Mouse (Mus musculus): ENCODE measurements at regions not wholly inside any gene's neighbourhood (a gene's known extent, or its start where the extent isn't known, plus 50 kb on each side); places are given as distances from the start of the nearest gene placed in this dataset.

- no peak for TF ChIP-seq CTCF (IDR thresholded peaks at IDR 0.05; ENCODE audit: extremely low read depth, insufficient read depth, low read length)
- TF ChIP-seq POLR2A (IDR thresholded peaks at IDR 0.05; ENCODE audit: extremely low read depth, insufficient read depth, low read length): no peak
Measured at GRCm38 (mm10) chr10:119003839-119004238, 133.8 kb upstream of the Dyrk2 start.
